Mouse (Mus musculus) stomach, embryonic 15.5 days (tissue): Measurements from ENCODE around the gene Ddx19b. TPM values are rescaled to one million over a fixed set of nuclear protein-coding genes. Genes with fewer than 3 reads are reported as not detected.
"Not testable (repeated sequence)": the region's sequence is repeated elsewhere in the genome, so short reads cannot be mapped to it uniquely, and the experiment has no call there.

Experiments used
- ATAC-seq: fragments of 200-750 bp; cut with Nextera tagmentation; 2 replicates; pipeline ENCODE4 v1.8.0; 2017; ENCODE audit warnings: low read depth, moderate number of reproducible peaks, moderate TSS enrichment; ENCODE audit not compliant: insufficient read depth, low FRiP score
- H3K27ac ChIP-seq: fragments of 300-500 bp; sonication (generic); 2 replicates; pipeline ENCODE4 v1.5.1; 2015; ENCODE audit warnings: mild to moderate bottlenecking, inconsistent platforms
- H3K27me3 ChIP-seq: fragments of 300-500 bp; sonication (generic); replicated peaks from 2 replicates; pipeline ENCODE4 v1.6.1; 2015; ENCODE audit warnings: inconsistent platforms
- H3K36me3 ChIP-seq: fragments of 300-500 bp; sonication (generic); 2 replicates; pipeline ENCODE4 v1.6.1; 2015; ENCODE audit warnings: inconsistent platforms
- H3K4me1 ChIP-seq: fragments of 300-500 bp; sonication (generic); 2 replicates; pipeline ENCODE4 v1.6.1; 2015; ENCODE audit warnings: inconsistent platforms
- H3K4me2 ChIP-seq: fragments of 300-500 bp; sonication (generic); 2 replicates; pipeline ENCODE4 v1.6.1; 2015; ENCODE audit warnings: mild to moderate bottlenecking, inconsistent platforms
- H3K4me3 ChIP-seq: fragments of 300-500 bp; sonication (generic); replicated peaks from 2 replicates; pipeline ENCODE4 v1.5.1; 2015; ENCODE audit warnings: inconsistent platforms
- H3K9ac ChIP-seq: fragments of 300-500 bp; sonication (generic); 2 replicates; pipeline ENCODE4 v1.6.1; 2015; ENCODE audit warnings: inconsistent platforms
- H3K9me3 ChIP-seq: fragments of 300-500 bp; sonication (generic); 2 replicates; pipeline ENCODE4 v1.6.1; 2016; ENCODE audit warnings: inconsistent platforms
- WGBS: fragments of 180-500 bp; shearing (Covaris S2); methylation state at CpG from one replicate; pipeline ENCODE4 v1.1.7; 2015; 5-methylcytosine and 5-hydroxymethylcytosine counted together
- polyA plus RNA-seq: library from polyadenylated mRNA; unstranded; fragments of >200 nt; fragmentation: Nextera tagmentation; extraction: Ambion mirVana; gene quantifications from 2 replicates; pipeline ENCODE4 v1.2.1, GENCODE M21; 2015

Ddx19b gene
- polyA plus RNA-seq, 1 experiment from 2014 or later, result 6.4 TPM

- Histone ChIP-seq H3K36me3 (peaks cover 13% of the 10 kb centered on the region; the same call in 1 of the 2 replicates), H3K27me3 (0 out of 2 replicates have a peak, but pooled peaks cover 3% of the 10 kb centered on the region), H3K4me2 (peak within 1 kb of the TSS; percentile 62), H3K27ac (peak within 1 kb of the TSS; percentile 77), H3K9me3 (no peaks in the 10 kb centered on the region), H3K4me1 (peaks cover 20% of the 10 kb centered on the region), H3K4me3 (peak within 1 kb of the TSS; percentile 78), H3K9ac (peak within 1 kb of the TSS; percentile 83)
- no peak for ATAC-seq
- 93% methylated on average over 7 of the region's 7 CpGs for WGBS
Measured at GRCm38 (mm10) chr8:111032916-111033315, 1.4 kb upstream of the Ddx19b start, which contains the start of gene Aars. Gene Aars (plus strand): TSS chr8:111033144.

GRCm38 (mm10) chr8:111030045-111030444 is 1.5 kb downstream of the Ddx19b start:
- Histone ChIP-seq H3K9ac (no peak overlapping the region), H3K4me3 (no peak overlapping the region), H3K27ac (no peak overlapping the region), H3K4me1 (peaks cover 13% of the 10 kb centered on the region), H3K36me3 (no peaks in the 10 kb centered on the region), H3K9me3 (no peaks in the 10 kb centered on the region), H3K4me2 (no peak overlapping the region), H3K27me3 (0 out of 2 replicates have a peak, but pooled peaks cover 3% of the 10 kb centered on the region)
- WGBS, result 67% methylated on average over 6 of the region's 6 CpGs
- ATAC-seq, result no peak

- no peak overlapping the region for H3K27ac ChIP-seq
- H3K27me3 ChIP-seq, result 0 out of 2 replicates have a peak, but pooled peaks cover 3% of the 10 kb centered on the region
- H3K4me2 ChIP-seq, result no peak overlapping the region
- peaks cover 8% of the 10 kb centered on the region for H3K4me1 ChIP-seq
- H3K36me3 ChIP-seq, result no peaks in the 10 kb centered on the region
- WGBS, result 49% methylated on average over 4 of the region's 4 CpGs
- no peak overlapping the region for H3K9ac ChIP-seq
- no peaks in the 10 kb centered on the region for H3K9me3 ChIP-seq
- ATAC-seq, result no peak
- no peak overlapping the region for H3K4me3 ChIP-seq
Measured at GRCm38 (mm10) chr8:111029589-111029988, 2.0 kb downstream of the Ddx19b start.

GRCm38 (mm10) chr8:111027391-111027937 is 4.1 kb downstream of the Ddx19b start:
- no peaks in the 10 kb centered on the region for H3K36me3 ChIP-seq
- WGBS, result 0% methylated on average over 31 of the region's 31 CpGs

GRCm38 (mm10) chr8:111026609-111027008 is 4.9 kb downstream of the Ddx19b start:
- not testable (repeated sequence) for H3K9ac ChIP-seq, H3K9me3 ChIP-seq, H3K27me3 ChIP-seq, H3K27ac ChIP-seq, ATAC-seq, H3K4me1 ChIP-seq, H3K36me3 ChIP-seq, H3K4me3 ChIP-seq, H3K4me2 ChIP-seq
- WGBS, result 85% methylated on average over 2 of the region's 2 CpGs

More at GRCm38 (mm10) chr8:111027391-111027937, 4.1 kb downstream of the Ddx19b start:
- peak overlapping the region; percentile 30; the same call in 1 of the 2 replicates for H3K9ac ChIP-seq
- peak overlapping the region; percentile 26; the same call in 1 of the 2 replicates for H3K27ac ChIP-seq
- H3K4me1 ChIP-seq, result no peaks in the 10 kb centered on the region
- H3K27me3 ChIP-seq, result 0 out of 2 replicates have a peak, but pooled peaks cover 3% of the 10 kb centered on the region
- ATAC-seq, result peak; percentile 94
- H3K4me3 ChIP-seq, result peak overlapping the region; percentile 53
- H3K9me3 ChIP-seq, result no peaks in the 10 kb centered on the region
- peak overlapping the region; percentile 75 for H3K4me2 ChIP-seq

GRCm38 (mm10) chr8:111010230-111010991 is 21.1 kb downstream of the Ddx19b start:
- 86% methylated on average over 9 of the region's 10 CpGs for WGBS
- not testable (repeated sequence) for H3K27ac ChIP-seq

GRCm38 (mm10) chr8:110997547-110998531 is 33.7 kb downstream of the Ddx19b start, which contains the start of gene Ddx19a:
Gene Ddx19a (minus strand): TSS chr8:110997800.
- peak within 1 kb of the TSS; percentile 81 for H3K9ac ChIP-seq
- H3K27me3 ChIP-seq, result no peaks in the 10 kb centered on the region
- peak within 1 kb of the TSS; percentile 94 for H3K4me3 ChIP-seq
- H3K27ac ChIP-seq, result peak within 1 kb of the TSS; percentile 88
- WGBS, result 3% methylated on average over 58 of the region's 58 CpGs
- H3K9me3 ChIP-seq, result no peaks in the 10 kb centered on the region
- H3K4me2 ChIP-seq, result peak within 1 kb of the TSS; percentile 55
- peak; percentile 95 for ATAC-seq
- no peaks in the 10 kb centered on the region for H3K36me3 ChIP-seq
- no peaks in the 10 kb centered on the region for H3K4me1 ChIP-seq

More at GRCm38 (mm10) chr8:111010230-111010991, 21.1 kb downstream of the Ddx19b start:
- peaks cover 25% of the 10 kb centered on the region for H3K36me3 ChIP-seq
- H3K27me3 ChIP-seq, H3K4me2 ChIP-seq, H3K9ac ChIP-seq, H3K4me3 ChIP-seq, H3K9me3 ChIP-seq, H3K4me1 ChIP-seq, ATAC-seq: not testable (repeated sequence)

- Histone ChIP-seq H3K9me3 (no peaks in the 10 kb centered on the region), H3K4me3 (peak overlapping the region; percentile 94), H3K27ac (peak overlapping the region; percentile 88), H3K36me3 (no peaks in the 10 kb centered on the region), H3K27me3 (no peaks in the 10 kb centered on the region), H3K4me1 (no peaks in the 10 kb centered on the region), H3K4me2 (peak overlapping the region; percentile 55), H3K9ac (peak overlapping the region; percentile 81)
- 30% methylated on average over 16 of the region's 16 CpGs for WGBS
- no peak for ATAC-seq
Measured at GRCm38 (mm10) chr8:110996641-110997430, 34.7 kb downstream of the Ddx19b start.

- H3K27me3 ChIP-seq, result no peaks in the 10 kb centered on the region
- no peaks in the 10 kb centered on the region for H3K9me3 ChIP-seq
- no peak overlapping the region for H3K4me3 ChIP-seq
- no peak for ATAC-seq
- no peak overlapping the region for H3K9ac ChIP-seq
- no peak overlapping the region for H3K4me2 ChIP-seq
- no peaks in the 10 kb centered on the region for H3K4me1 ChIP-seq
- H3K27ac ChIP-seq, result no peak overlapping the region
- peaks cover 35% of the 10 kb centered on the region for H3K36me3 ChIP-seq
- 89% methylated on average over 9 of the region's 9 CpGs for WGBS
Measured at GRCm38 (mm10) chr8:110990017-110990416, 41.5 kb downstream of the Ddx19b start.

GRCm38 (mm10) chr8:110987805-110988744 is 43.5 kb downstream of the Ddx19b start:
- Histone ChIP-seq H3K4me2 (no peak overlapping the region), H3K27me3 (no peaks in the 10 kb centered on the region), H3K9ac (no peak overlapping the region), H3K4me1 (no peaks in the 10 kb centered on the region), H3K4me3 (no peak overlapping the region), H3K27ac (no peak overlapping the region), H3K9me3 (no peaks in the 10 kb centered on the region), H3K36me3 (peaks cover 49% of the 10 kb centered on the region)
- 80% methylated on average over 8 of the region's 8 CpGs for WGBS
- no peak; the same call in 1 of the 2 replicates for ATAC-seq
